Mouse (Mus musculus): ENCODE data around the gene Twist2. TPM values are rescaled to one million over a fixed set of nuclear protein-coding genes. Genes with fewer than 3 reads are reported as not detected.

Gene Twist2
- 1.4 and 2.0 TPM in 2 replicates for polyA plus RNA-seq (2014; fragmentation: Nextera tagmentation; extraction: Ambion mirVana)

GRCm38 (mm10) chr1:91800967-91801843, at the start of gene Twist2:
Gene Twist2 (plus strand): TSS chr1:91801461.
- peaks cover 77% of the 10 kb centered on the region for H3K27me3 ChIP-seq (ENCODE audit: control insufficient read depth, insufficient read depth, low read length)
- no peaks in the 10 kb centered on the region for H3K9me3 ChIP-seq (ENCODE audit: control insufficient read depth, low read length)
- H3K4me3 ChIP-seq (replicated peaks; ENCODE audit: low read length): peak within 1 kb of the TSS; percentile 40
- ATAC-seq (ENCODE audit: low FRiP score) (no peak), DNase-seq (ENCODE audit: low spot score) (no peak)
- no peak within 1 kb of the TSS for H3K27ac ChIP-seq
- no peaks in the 10 kb centered on the region for H3K36me3 ChIP-seq (replicated peaks; ENCODE audit: control insufficient read depth, insufficient read depth)
- peak within 1 kb of the TSS; percentile 45 for H3K9ac ChIP-seq
- H3K4me2 ChIP-seq (replicated peaks): peak within 1 kb of the TSS; percentile 86
- WGBS: under 1% methylated on average over 73 of the region's 77 CpGs
- H3K4me1 ChIP-seq (replicated peaks; ENCODE audit: control insufficient read depth, insufficient read depth, low read length): peaks cover 9% of the 10 kb centered on the region; the same call in 1 of the 2 replicates

- H3K9ac ChIP-seq: no peak overlapping the region
- 69% methylated on average over 9 of the region's 9 CpGs for WGBS
- DNase-seq (ENCODE audit: low spot score) (no peak), ATAC-seq (ENCODE audit: low FRiP score) (no peak)
- H3K4me3 ChIP-seq (replicated peaks; ENCODE audit: low read length): no peak overlapping the region
- H3K4me2 ChIP-seq (replicated peaks): no peak overlapping the region
- peaks cover 3% of the 10 kb centered on the region; the same call in 1 of the 2 replicates for H3K27me3 ChIP-seq (ENCODE audit: control insufficient read depth, insufficient read depth, low read length)
- 0 out of 2 replicates have a peak, but pooled peaks cover 4% of the 10 kb centered on the region for H3K4me1 ChIP-seq (replicated peaks; ENCODE audit: control insufficient read depth, insufficient read depth, low read length)
- no peaks in the 10 kb centered on the region for H3K36me3 ChIP-seq (replicated peaks; ENCODE audit: control insufficient read depth, insufficient read depth)
- no peak overlapping the region for H3K27ac ChIP-seq
- H3K9me3 ChIP-seq (ENCODE audit: control insufficient read depth, low read length): no peaks in the 10 kb centered on the region
Measured at GRCm38 (mm10) chr1:91752931-91753330, 48.3 kb upstream of the Twist2 start.

- WGBS: 0% methylated on average over 9 of the region's 9 CpGs
- Histone ChIP-seq H3K9me3 (ENCODE audit: control insufficient read depth, low read length) (no peaks in the 10 kb centered on the region), H3K9ac (no peak overlapping the region; the same call in 1 of the 2 replicates)
Measured at GRCm38 (mm10) chr1:91755102-91755501, 46.2 kb upstream of the Twist2 start.

GRCm38 (mm10) chr1:91757292-91757691, 44.0 kb upstream of the Twist2 start:
- H3K4me3 ChIP-seq (replicated peaks; ENCODE audit: low read length): no peak overlapping the region
- H3K4me1 ChIP-seq (replicated peaks; ENCODE audit: control insufficient read depth, insufficient read depth, low read length): peaks cover 27% of the 10 kb centered on the region
- DNase-seq (ENCODE audit: low spot score): no peak
- no peak overlapping the region for H3K9ac ChIP-seq
- no peak for ATAC-seq (ENCODE audit: low FRiP score)
- H3K4me2 ChIP-seq (replicated peaks): no peak overlapping the region
- 59% methylated on average over 16 of the region's 16 CpGs for WGBS
- H3K9me3 ChIP-seq (ENCODE audit: control insufficient read depth, low read length): no peaks in the 10 kb centered on the region
- no peaks in the 10 kb centered on the region for H3K36me3 ChIP-seq (replicated peaks; ENCODE audit: control insufficient read depth, insufficient read depth)
- peaks cover 3% of the 10 kb centered on the region; the same call in 1 of the 2 replicates for H3K27me3 ChIP-seq (ENCODE audit: control insufficient read depth, insufficient read depth, low read length)
- H3K27ac ChIP-seq: no peak overlapping the region

More at GRCm38 (mm10) chr1:91755102-91755501, 46.2 kb upstream of the Twist2 start:
- Histone ChIP-seq H3K27me3 (ENCODE audit: control insufficient read depth, insufficient read depth, low read length) (peaks cover 3% of the 10 kb centered on the region; the same call in 1 of the 2 replicates), H3K27ac (no peak overlapping the region), H3K4me2 (replicated peaks) (peak overlapping the region; percentile 46), H3K4me3 (replicated peaks; ENCODE audit: low read length) (no peak overlapping the region), H3K36me3 (replicated peaks; ENCODE audit: control insufficient read depth, insufficient read depth) (no peaks in the 10 kb centered on the region), H3K4me1 (replicated peaks; ENCODE audit: control insufficient read depth, insufficient read depth, low read length) (peaks cover 21% of the 10 kb centered on the region)
- ATAC-seq (ENCODE audit: low FRiP score): peak; percentile 83
- peak; percentile 86 for DNase-seq (ENCODE audit: low spot score)

GRCm38 (mm10) chr1:91758143-91758542, 43.1 kb upstream of the Twist2 start:
- H3K27ac ChIP-seq: no peak overlapping the region
- H3K4me3 ChIP-seq (replicated peaks; ENCODE audit: low read length): no peak overlapping the region
- 59% methylated on average over 2 of the region's 2 CpGs for WGBS
- H3K27me3 ChIP-seq (ENCODE audit: control insufficient read depth, insufficient read depth, low read length): peaks cover 3% of the 10 kb centered on the region; the same call in 1 of the 2 replicates
- no peaks in the 10 kb centered on the region for H3K36me3 ChIP-seq (replicated peaks; ENCODE audit: control insufficient read depth, insufficient read depth)
- no peak overlapping the region for H3K9ac ChIP-seq
- no peak for DNase-seq (ENCODE audit: low spot score)
- H3K9me3 ChIP-seq (ENCODE audit: control insufficient read depth, low read length): no peaks in the 10 kb centered on the region
- no peak overlapping the region for H3K4me2 ChIP-seq (replicated peaks)
- peaks cover 27% of the 10 kb centered on the region for H3K4me1 ChIP-seq (replicated peaks; ENCODE audit: control insufficient read depth, insufficient read depth, low read length)
- ATAC-seq (ENCODE audit: low FRiP score): no peak

- 19% methylated on average over 12 of the region's 12 CpGs for WGBS
- peaks cover 27% of the 10 kb centered on the region for H3K4me1 ChIP-seq (replicated peaks; ENCODE audit: control insufficient read depth, insufficient read depth, low read length)
- peak; percentile 18; the same call in 1 of the 2 replicates for ATAC-seq (ENCODE audit: low FRiP score)
- peak overlapping the region; percentile 17; the same call in 1 of the 2 replicates for H3K9ac ChIP-seq
- H3K4me3 ChIP-seq (replicated peaks; ENCODE audit: low read length): no peak overlapping the region
- no peak overlapping the region for H3K4me2 ChIP-seq (replicated peaks)
- DNase-seq (ENCODE audit: low spot score): peak; percentile 29
- H3K9me3 ChIP-seq (ENCODE audit: control insufficient read depth, low read length): no peaks in the 10 kb centered on the region
- no peaks in the 10 kb centered on the region for H3K36me3 ChIP-seq (replicated peaks; ENCODE audit: control insufficient read depth, insufficient read depth)
- H3K27me3 ChIP-seq (ENCODE audit: control insufficient read depth, insufficient read depth, low read length): peaks cover 3% of the 10 kb centered on the region; the same call in 1 of the 2 replicates
- H3K27ac ChIP-seq: peak overlapping the region; percentile 38; the same call in 1 of the 2 replicates
Measured at GRCm38 (mm10) chr1:91758600-91759515, 42.4 kb upstream of the Twist2 start.

GRCm38 (mm10) chr1:91760140-91760986, 40.9 kb upstream of the Twist2 start:
- Histone ChIP-seq H3K9ac (no peak overlapping the region), H3K4me2 (replicated peaks) (no peak overlapping the region), H3K9me3 (ENCODE audit: control insufficient read depth, low read length) (no peaks in the 10 kb centered on the region), H3K36me3 (replicated peaks; ENCODE audit: control insufficient read depth, insufficient read depth) (no peaks in the 10 kb centered on the region), H3K4me1 (replicated peaks; ENCODE audit: control insufficient read depth, insufficient read depth, low read length) (peaks cover 23% of the 10 kb centered on the region), H3K27me3 (ENCODE audit: control insufficient read depth, insufficient read depth, low read length) (peaks cover 3% of the 10 kb centered on the region; the same call in 1 of the 2 replicates), H3K4me3 (replicated peaks; ENCODE audit: low read length) (no peak overlapping the region), H3K27ac (peak overlapping the region; percentile 33; the same call in 1 of the 2 replicates)
- ATAC-seq (ENCODE audit: low FRiP score) (no peak), DNase-seq (ENCODE audit: low spot score) (peak; percentile 42)
- 37% methylated on average over 14 of the region's 14 CpGs for WGBS

- H3K4me1 ChIP-seq (replicated peaks; ENCODE audit: control insufficient read depth, insufficient read depth, low read length): peaks cover 23% of the 10 kb centered on the region
- DNase-seq (ENCODE audit: low spot score) (no peak), ATAC-seq (ENCODE audit: low FRiP score) (no peak)
- H3K27ac ChIP-seq: no peak overlapping the region
- no peak overlapping the region for H3K9ac ChIP-seq
- no peaks in the 10 kb centered on the region for H3K27me3 ChIP-seq (ENCODE audit: control insufficient read depth, insufficient read depth, low read length)
- no peak overlapping the region for H3K4me3 ChIP-seq (replicated peaks; ENCODE audit: low read length)
- H3K9me3 ChIP-seq (ENCODE audit: control insufficient read depth, low read length): no peaks in the 10 kb centered on the region
- no peaks in the 10 kb centered on the region for H3K36me3 ChIP-seq (replicated peaks; ENCODE audit: control insufficient read depth, insufficient read depth)
- WGBS: 61% methylated on average over 12 of the region's 12 CpGs
- no peak overlapping the region for H3K4me2 ChIP-seq (replicated peaks)
Measured at GRCm38 (mm10) chr1:91762528-91763091, 38.7 kb upstream of the Twist2 start.
